Mouse (Mus musculus): ENCODE results near the gene Rhebl1. TPM values are rescaled to one million over a fixed set of nuclear protein-coding genes. Genes with fewer than 3 reads are reported as not detected.

Rhebl1 gene
- total and polyA plus RNA-seq, 3 experiments = 10.1 to 16.6 TPM; not detected in 1

DNA sequence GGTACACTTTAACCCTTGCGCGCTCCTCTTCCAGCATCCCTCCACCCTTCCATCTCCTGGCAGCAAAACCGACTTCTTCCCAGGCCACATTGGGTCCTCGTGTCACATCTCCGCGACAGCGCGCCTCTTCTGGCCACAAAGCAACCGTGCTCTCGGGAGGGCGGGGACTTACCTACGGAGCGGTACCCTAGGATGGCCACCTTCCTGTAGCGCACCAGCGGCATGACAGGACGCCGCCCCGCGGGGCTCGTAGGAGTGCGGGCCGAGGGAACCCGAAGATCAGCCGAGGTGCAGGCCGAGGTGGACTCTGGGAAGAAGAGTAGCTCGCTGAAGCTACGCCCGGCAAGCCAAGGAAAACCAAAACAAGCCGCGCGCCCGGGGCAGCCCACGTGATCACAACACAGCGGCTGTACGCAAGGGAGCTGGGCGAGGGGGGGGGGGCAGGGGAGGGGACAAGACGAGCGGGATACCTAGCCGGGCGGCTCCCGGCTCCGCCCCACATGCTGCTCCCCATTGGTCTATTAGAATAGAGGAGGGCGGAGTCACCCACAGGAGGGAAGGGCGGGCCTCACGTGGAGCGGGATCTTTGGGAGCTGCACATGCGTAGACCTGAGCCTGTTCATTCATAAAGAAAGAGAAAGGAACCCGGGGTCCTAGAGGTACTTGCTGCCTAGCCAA is 13.2 kb downstream of the Rhebl1 start:
- Histone ChIP-seq H3K27ac (ENCODE audit: control insufficient read depth, low read depth, low read length) (peak overlapping the region; percentile 63), H3K4me1 (ENCODE audit: control insufficient read depth in 1 of 2, insufficient read depth in 2 of 2, low read length in 2 of 2) (peaks cover 5 to 16% of the 10 kb centered on the region in 2 experiments), H3K9me3 (replicated peaks; ENCODE audit: insufficient read depth, low read length) (no peaks in the 10 kb centered on the region), H3K36me3 (ENCODE audit: control insufficient read depth in 1 of 2, insufficient read depth in 2 of 2, low read length in 2 of 2) (peaks cover 0 to 9% of the 10 kb centered on the region in 2 experiments; a peak in 2 of 4 replicates), H3K4me3 (ENCODE audit: control insufficient read depth in 1 of 2, insufficient read depth in 1 of 2, low read depth in 2 of 2, low read length in 2 of 2) (peak overlapping the region; percentile 71 to 87), H3K9ac (ENCODE audit: control insufficient read depth, low read depth, low read length, poor library complexity, severe bottlenecking) (peak overlapping the region; percentile 78), H3K27me3 (ENCODE audit: control insufficient read depth in 1 of 2, insufficient read depth in 2 of 2, low read length in 2 of 2) (no peaks in the 10 kb centered on the region), H3K79me2 (ENCODE audit: control insufficient read depth, insufficient read depth, low read length, poor library complexity) (no peaks in the 10 kb centered on the region; the same call in 1 of the 2 replicates)
- DNase-seq (ENCODE audit: low read depth, low spot score) = peak; percentile 100
- TF ChIP-seq UBTF (IDR thresholded peaks at IDR 0.05; ENCODE audit: borderline replicate concordance, insufficient read depth, low read depth, low read length) (0 out of 2 replicates have a peak, but pooled peaks have one; percentile 71), USF2 (IDR thresholded peaks at IDR 0.05; ENCODE audit: borderline replicate concordance in 1 of 2, insufficient read depth in 1 of 2, low read depth in 1 of 2, low read length in 2 of 2) (peak; percentile 58 to 74; a peak in 3 of 4 replicates), MEF2A (IDR thresholded peaks at IDR 0.05; ENCODE audit: extremely low read depth, insufficient replicate concordance, low read depth, low read length, poor library complexity, severe bottlenecking) (no peak), RAD21 (IDR thresholded peaks at IDR 0.05; ENCODE audit: low read depth, low read length) (no peak), GABPA (IDR thresholded peaks at IDR 0.05; ENCODE audit: low read depth, low read length) (no peak), MXI1 (IDR thresholded peaks at IDR 0.05; ENCODE audit: low read depth, low read length) (peak; percentile 96), POLR2AphosphoS2 (IDR thresholded peaks at IDR 0.05; ENCODE audit: low read length) (peak; percentile 52; the same call in 1 of the 2 replicates), NRF1 (IDR thresholded peaks at IDR 0.05; ENCODE audit: insufficient read depth, low read depth, low read length, poor library complexity, severe bottlenecking) (peak; percentile 88), NELFE (IDR thresholded peaks at IDR 0.05; ENCODE audit: low read depth, low read length) (peak; percentile 75), RCOR1 (IDR thresholded peaks at IDR 0.05; ENCODE audit: low read depth, low read length) (peak; percentile 40; the same call in 1 of the 2 replicates), TBP (IDR thresholded peaks at IDR 0.05; ENCODE audit: low read depth, low read length) (peak; percentile 85), POLR2A (IDR thresholded peaks at IDR 0.05; ENCODE audit: control insufficient read depth in 1 of 2, insufficient read depth in 1 of 2, low read depth in 1 of 2, low read length in 2 of 2, poor library complexity in 1 of 2) (peak; percentile 85 to 86; a peak in 3 of 4 replicates), KAT2A (conservative IDR thresholded peaks at IDR 0.05; ENCODE audit: low read depth, low read length) (peak; percentile 58; the same call in 1 of the 2 replicates), ZMIZ1 (IDR thresholded peaks at IDR 0.05; ENCODE audit: low read depth, low read length) (peak; percentile 76), ZC3H11A (IDR thresholded peaks at IDR 0.05; ENCODE audit: low read depth, low read length) (0 out of 2 replicates have a peak, but pooled peaks have one; percentile 2), CTCF (IDR thresholded peaks at IDR 0.05 in 2 of 3, conservative IDR thresholded peaks at IDR 0.05 in 1 of 3; ENCODE audit: control insufficient read depth in 1 of 3, insufficient read depth in 1 of 3, low read depth in 2 of 3, low read length in 3 of 3, poor library complexity in 1 of 3, severe bottlenecking in 1 of 3) (peak in 2 of 3 experiments; percentile 20 to 33; a peak in 5 of 6 replicates), EP300 (IDR thresholded peaks at IDR 0.05; ENCODE audit: low read depth in 1 of 2, low read length in 2 of 2) (peak in 1 of 2 experiments; percentile 35; a peak in 1 of 4 replicates), MAZ (IDR thresholded peaks at IDR 0.05; ENCODE audit: low read depth, low read length) (peak; percentile 97), MYB (IDR thresholded peaks at IDR 0.05; ENCODE audit: low read depth, low read length) (no peak), USF1 (IDR thresholded peaks at IDR 0.05; ENCODE audit: low read depth, low read length) (peak; percentile 97), SIN3A (IDR thresholded peaks at IDR 0.05; ENCODE audit: low read length) (peak; percentile 98), SMC3 (IDR thresholded peaks at IDR 0.05; ENCODE audit: low read depth, low read length) (no peak), ZNF384 (IDR thresholded peaks at IDR 0.05; ENCODE audit: low read depth, low read length) (no peak), TAL1 (IDR thresholded peaks at IDR 0.05; ENCODE audit: low read length) (no peak), MAFK (IDR thresholded peaks at IDR 0.05; ENCODE audit: borderline replicate concordance, low read depth, low read length) (no peak), E2F4 (IDR thresholded peaks at IDR 0.05; ENCODE audit: borderline replicate concordance, low read depth, low read length) (peak; percentile 14; the same call in 1 of the 2 replicates), GATA1 (IDR thresholded peaks at IDR 0.05; ENCODE audit: low read depth, low read length) (no peak), ETS1 (IDR thresholded peaks at IDR 0.05; ENCODE audit: low read depth, low read length) (peak; percentile 44), JUND (IDR thresholded peaks at IDR 0.05; ENCODE audit: low read depth, low read length) (no peak), POLR2AphosphoS5 (IDR thresholded peaks at IDR 0.05; ENCODE audit: borderline replicate concordance, low read depth, low read length) (no peak), ELF1 (IDR thresholded peaks at IDR 0.05; ENCODE audit: low read depth, low read length) (no peak; the same call in 1 of the 2 replicates), MAX (IDR thresholded peaks at IDR 0.05; ENCODE audit: low read length) (peak; percentile 83), HCFC1 (IDR thresholded peaks at IDR 0.05; ENCODE audit: low read depth, low read length) (peak; percentile 76), ZKSCAN1 (IDR thresholded peaks at IDR 0.05; ENCODE audit: low read depth, low read length) (no peak), CHD2 (IDR thresholded peaks at IDR 0.05; ENCODE audit: low read length) (no peak)
